Mouse (Mus musculus) mouse trophoblast stem cell (cell line): ENCODE measurements around the gene Ptprh.

Source experiments
- in situ Hi-C, 2 experiments: fragments of 300-500 bp; cut with MseI, MboI; formaldehyde crosslinking; loops; 2 replicates in 1 of 2; 3 replicates in 1 of 2; pipeline ENCODE4 v1.15.1; 2025

Gene Ptprh

DNA sequence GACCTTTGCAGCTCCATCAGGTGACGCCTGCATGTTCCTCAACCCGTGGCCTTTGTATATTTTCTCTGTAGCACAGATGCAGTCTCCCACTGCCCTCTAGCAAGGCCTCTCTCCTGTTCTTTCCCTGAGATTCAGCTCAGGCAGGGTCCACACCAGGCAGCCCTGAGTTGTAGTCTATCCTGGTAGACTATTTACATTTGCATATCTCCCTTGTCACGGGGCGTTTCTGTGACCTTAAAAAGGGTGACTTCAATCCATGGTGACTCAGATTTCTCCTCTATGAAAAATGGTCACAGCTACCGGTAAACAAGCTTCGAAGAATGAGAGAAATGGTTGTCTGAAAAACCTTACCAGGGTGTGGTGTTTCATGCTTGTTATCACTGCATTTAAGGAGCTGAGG is at the start of gene Ptprh:
Ptprh (minus strand) TSS at position 169 of the 400 bp plus-strand sequence.
- in situ Hi-C loops = loop anchor here in 1 of 2 experiments (25.0 kb wide), 1 partner anchor 792 kb away; no protein-coding TSS in a partner anchor

DNA sequence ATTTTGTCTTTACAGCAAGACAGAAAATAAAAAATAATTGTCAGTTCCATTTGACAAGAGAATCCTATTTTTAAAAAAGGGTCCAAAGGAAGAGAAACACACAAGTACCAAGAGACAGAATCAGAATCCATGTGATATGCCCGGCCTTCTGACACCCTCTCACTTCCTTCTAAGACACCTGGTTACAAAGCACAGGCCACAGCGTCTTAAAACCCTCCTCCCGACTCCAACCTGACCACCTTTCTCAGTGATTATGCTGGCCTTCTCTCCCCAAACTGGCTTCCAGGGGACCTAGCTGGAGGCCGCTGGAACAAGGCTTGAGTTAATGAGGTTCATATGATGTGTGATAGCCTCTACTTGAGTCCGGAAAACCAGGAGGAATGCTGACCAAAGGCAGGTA is 49.5 kb upstream of the Ptprh start:
- in situ Hi-C loops = no loop called here

DNA sequence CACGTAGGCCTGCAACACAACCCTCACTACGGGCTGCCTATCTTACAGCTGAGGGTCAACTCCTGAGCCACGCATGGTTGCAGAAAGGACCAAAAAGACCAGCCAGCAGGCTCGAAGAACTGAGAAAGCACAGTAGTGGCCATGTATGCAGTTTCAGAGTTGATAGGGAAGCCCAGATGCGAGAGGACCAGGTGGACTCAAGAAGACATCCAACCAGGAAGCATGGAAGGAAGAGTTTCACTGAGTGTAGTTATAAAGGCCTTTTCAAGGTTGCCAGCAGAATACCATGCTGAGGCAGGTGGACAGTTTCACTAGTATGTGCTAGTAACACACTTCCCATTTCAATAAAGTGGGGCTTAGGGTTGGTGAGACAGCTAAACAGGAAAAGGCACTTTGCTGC is 48.9 kb upstream of the Ptprh start:
- in situ Hi-C loops = no loop called here

DNA sequence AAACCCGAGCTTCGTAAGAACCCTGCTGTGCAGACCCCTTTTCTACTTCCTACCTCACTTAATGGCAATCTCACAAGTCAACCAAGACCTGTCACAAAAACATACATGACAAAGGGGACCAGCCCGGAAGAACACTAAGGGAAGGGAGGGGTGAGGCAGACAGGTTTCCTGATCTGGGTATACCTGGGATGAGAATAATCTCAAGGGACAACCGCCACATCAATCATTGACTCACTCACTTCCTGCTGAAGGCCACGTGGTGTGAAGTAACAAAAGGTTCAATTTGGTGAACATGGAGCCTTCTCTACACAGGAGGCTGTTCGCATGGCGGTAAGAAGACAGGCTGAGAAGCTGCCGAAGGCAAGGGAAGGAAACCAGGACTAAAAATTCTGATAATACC is 47.7 kb upstream of the Ptprh start:
- in situ Hi-C loops = no loop called here

DNA sequence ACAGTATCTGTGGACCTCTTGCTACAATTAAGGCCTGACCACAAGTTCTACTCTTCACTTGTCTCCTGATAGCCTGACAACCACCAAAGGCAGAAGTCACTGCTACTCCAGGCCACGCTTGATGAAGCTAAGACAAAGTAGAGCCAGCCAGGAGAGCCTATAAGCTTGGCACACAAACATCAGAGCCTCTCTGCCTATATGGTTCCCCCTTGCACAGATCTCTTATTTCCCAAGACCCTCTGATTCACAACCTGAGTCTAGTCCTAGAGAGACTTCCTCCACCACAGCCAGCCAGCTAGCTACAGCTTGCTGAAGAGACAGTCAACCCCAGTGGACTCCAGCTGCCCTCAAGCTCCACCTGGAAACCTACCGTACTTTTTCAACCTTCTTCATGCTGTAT is 44.2 kb upstream of the Ptprh start:
- in situ Hi-C loops = no loop called here

DNA sequence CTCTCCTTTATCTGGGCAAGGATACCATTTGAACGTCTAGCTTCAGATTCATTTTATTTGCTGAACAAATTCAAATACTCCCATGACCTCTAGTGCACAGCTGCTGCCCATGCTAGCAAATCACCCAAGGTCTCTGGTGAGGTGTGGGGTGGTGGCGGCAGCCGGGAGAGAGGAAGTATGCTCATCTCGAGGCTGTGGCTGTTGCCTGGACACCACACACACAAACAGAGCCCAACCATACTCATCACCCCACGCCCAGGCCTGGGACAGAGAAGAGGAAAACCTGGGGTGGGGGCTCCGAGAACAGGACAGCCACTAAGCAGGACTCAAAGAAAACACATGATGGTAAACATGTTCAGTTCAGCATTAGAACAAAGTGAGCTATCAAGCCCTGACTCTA is 43.5 kb upstream of the Ptprh start:
- in situ Hi-C loops = no loop called here

DNA sequence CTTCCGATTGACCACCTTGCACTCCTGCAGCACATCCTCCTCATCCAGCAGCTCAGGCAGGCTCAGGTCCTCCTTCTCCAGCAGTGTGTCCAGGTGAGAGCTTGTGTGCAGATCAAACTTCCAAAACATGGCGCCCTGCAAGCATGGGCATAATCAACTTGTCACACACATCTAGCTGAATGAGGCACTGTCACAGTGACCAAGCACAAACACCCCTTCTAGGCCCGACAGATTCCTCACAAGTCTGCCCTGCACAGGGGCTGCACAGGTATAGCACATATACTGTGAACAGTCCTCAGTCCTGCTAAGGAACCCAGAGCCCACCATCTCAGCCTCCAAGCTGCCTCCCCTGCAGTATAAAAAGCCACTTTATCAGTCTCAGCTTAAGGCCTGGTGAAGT is 43.0 kb upstream of the Ptprh start:
- in situ Hi-C loops = no loop called here

DNA sequence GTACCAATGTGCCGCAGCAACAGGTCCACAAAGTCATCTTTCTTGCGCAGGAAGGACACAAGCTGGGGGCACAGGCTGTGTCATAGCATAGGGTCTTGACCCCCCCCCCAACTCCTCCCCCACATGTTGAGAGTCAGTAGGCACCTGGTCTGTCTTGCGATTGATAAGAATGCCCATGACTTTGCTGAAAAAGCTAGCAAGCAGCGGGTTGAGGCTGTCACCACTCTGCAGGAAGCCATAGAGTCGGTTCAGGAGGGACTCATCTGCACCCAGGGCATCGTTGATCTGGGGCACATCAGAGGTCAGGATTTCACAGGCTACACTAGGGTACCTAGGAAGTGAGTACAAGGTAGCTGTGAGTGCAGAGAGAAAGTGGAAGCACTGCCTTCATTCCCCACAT is 39.4 kb upstream of the Ptprh start:
- in situ Hi-C loops = no loop called here

DNA sequence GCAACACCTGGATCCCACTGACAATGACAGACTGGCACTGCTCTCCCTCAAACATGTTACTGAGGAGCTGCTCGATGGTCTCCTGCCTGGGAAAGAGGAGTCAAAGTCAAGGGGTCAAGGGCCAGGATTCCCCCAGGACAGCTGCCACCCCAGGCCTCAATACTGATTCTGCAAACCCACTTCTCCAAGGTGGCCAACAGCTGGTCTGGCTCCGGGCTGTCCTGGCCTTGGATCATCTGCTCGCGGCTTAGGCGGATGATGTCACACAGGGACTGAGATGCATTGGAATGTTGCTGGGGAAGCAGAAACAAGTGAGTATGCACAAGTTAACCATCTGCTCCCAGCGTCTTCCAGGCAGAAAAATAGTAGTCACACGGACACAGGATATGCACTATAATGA is 38.1 kb upstream of the Ptprh start:
- in situ Hi-C loops = no loop called here

DNA sequence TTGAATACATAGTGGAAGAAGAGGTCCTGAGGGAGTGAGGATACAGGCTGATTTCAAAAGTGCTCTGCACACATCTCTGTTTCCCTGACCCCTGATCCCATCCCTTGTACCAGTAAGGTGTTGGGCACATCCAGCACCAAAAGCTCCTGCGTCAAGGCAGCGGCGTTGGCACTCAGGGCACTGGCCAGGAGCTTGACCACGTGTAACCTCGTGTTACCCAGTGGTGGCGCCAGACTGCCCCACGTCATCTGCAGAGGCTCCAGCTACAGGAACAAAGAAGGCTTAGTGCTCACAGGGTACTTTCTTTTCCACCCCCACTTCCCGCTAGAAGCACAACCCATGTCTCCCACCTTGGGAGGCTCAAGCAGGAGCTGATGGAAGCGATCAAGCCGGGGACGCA is 37.3 kb upstream of the Ptprh start:
- in situ Hi-C loops = no loop called here

DNA sequence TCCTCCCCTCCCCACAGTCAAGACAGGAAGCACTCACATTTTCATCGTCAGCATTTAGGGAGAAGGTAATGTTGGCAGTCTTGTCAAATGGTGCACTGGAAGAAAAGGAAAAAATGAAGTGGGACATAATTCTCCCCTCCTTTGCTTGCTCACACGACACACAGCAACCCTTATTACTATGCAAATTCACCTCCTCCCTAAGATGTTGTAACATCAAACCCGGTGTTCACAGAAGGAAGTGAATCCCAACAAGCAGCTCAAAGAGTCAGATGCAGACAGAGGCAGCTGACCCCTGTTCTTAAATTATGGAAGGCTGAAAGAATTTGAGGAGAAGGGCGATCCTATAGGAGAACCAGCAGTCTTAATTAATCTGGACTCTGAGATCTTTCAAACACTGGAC is 32.3 kb upstream of the Ptprh start:
- in situ Hi-C loops = no loop called here

DNA sequence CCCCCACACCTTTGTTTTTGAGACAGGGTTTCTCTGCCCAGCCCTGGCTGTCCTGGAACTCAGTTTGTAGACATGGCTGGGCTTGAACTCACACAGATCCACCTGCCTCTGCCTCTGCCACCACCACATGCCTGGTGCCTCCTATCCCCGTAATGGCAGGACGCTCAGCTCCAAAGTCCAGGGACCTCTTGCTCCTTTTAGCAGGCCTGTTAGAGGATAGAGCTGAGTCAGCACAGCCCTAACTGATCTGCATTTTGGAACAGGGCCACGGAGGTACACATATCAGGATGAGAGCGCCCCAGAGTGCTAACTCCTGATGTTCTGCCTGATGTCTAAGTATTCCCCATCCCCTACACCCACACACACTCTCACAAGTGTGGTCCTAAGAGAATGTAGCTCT is 27.2 kb upstream of the Ptprh start, which contains the start of gene Tmem86b:
Tmem86b (minus strand) TSS at position 392 of the 400 bp plus-strand sequence.
- in situ Hi-C loops = no loop called here

DNA sequence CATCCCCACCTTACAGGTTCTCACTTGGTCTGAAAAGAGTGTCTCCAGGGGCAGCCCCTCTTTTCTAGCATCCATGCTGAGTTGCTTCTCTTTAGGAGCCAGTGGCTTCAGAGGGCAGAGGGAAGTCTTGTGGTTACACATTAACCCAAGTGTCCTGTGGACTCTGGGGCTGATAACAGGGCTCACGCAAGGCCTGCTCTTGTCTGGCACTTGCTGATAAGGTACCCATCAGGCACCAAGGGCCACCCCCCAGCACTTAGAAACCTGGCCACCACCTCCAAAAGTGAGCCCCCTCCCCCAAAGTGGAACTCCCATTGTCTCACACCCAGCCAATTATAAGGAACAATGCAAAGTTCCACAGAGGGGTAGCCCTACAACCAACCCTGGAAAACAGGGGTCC is 26.4 kb upstream of the Ptprh start:
- in situ Hi-C loops = no loop called here

DNA sequence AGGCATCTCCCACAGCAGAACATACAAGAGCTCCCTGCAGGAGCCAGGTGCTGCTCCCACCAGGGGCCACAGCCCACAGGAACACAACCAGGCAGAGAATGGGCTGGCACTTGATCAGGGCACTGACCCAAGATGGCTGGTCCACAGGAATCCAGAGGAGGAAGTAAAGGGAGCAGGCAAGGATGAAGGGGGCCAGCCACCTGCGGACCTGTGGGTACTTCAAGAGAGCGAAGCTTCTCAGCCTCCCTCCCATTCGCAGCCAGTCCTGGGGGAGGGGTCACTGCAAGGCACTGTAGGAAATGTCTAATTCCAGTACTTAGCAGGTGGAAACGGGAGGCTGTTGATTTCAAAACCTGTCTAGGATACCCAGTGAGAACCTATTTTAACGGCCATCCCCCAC is 25.7 kb upstream of the Ptprh start:
- in situ Hi-C loops = no loop called here

DNA sequence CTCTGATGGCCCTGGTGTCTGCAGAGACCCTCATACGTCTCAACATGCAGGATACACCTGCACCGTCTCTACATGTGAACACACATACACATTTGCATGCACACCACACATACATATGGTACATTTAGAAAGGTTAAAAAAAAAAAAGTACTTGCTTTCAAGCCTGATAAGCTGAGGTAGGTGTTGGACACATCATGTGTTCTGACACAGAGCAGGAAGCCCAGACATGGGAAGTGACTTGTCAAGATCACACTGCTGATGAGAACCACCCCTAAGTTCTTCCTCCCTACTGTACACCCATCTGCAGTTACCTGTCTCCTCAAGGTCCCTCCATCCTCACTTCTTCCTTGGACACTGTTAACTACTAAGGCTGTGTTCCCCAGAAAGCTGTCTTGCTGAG is 22.1 kb upstream of the Ptprh start:
- in situ Hi-C loops = no loop called here

DNA sequence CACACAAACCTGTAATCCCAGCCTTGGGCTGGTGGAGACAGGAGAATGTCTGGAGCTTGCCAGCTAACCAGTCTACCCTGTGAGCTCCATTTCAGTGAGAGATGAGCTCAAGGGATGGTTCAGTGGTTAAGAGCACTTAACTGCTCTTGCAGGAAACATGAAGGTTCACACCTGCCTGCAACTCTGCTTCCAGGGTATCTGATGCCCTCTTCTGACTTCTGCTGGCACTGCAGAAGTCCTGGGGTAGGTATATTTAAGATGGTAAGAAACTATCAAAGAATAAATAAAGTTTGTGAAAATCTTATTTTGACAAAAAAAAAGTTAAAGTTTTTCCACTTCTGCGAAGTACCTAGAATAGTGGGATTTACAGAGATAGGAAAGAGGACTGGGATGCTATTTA is 20.5 kb upstream of the Ptprh start:
- in situ Hi-C loops = loop anchor here (5.0 to 25.0 kb wide), 2 partner anchors 62 to 812 kb away; no protein-coding TSS in a partner anchor

DNA sequence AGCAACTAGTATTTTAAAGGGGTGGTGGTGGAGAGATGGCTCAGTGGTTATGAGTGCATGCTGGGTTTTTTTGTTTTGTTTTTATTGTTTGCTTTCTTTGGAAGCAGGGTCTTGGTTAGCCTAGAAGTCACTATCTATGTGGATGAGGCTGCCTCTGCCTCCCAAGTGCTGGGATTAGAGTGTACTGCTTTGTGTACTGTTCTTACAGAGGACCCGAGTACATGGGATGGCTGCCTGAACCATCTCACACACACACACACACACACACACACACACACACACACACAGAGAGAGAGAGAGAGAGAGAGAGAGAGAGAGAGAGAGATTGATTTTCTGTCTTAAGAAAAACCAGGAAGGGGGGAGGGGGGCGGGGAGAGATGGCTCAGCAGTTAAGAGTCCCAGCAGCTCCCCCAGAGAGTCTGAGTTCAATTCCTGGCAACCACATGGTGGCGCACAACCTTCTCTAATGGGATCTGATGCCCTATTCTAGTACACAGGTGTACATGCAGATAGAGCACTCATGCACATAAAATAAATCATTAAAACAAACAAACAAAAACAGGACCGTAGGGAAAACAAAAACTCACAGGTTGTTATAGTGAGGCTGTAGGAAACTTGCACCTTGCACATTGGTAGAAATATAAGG is 19.8 kb upstream of the Ptprh start:
- in situ Hi-C loops = loop anchor here (5.0 to 25.0 kb wide), 2 partner anchors 61 to 811 kb away; no protein-coding TSS in a partner anchor

DNA sequence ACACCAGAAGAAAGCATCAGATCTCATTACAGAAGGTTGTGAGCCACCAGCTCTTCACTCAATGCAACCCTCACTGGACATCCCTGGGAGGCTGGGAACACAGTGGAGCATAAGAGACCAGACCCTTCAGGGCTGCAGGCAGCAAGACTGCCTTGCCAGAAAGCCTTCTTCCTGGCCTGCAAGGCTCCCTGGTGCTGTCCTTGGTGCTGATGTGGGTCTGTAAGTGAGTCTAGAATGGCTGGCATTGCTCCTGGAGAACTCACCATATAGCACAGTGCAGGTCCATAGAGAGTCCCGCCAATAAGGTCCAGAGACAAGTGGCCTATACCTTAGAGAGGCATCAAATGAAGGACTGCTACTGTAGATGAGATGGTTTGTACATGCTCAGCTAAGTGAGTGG is 16.1 kb upstream of the Ptprh start:
- in situ Hi-C loops = loop anchor here (5.0 to 25.0 kb wide), 2 partner anchors 58 to 808 kb away; no protein-coding TSS in a partner anchor

DNA sequence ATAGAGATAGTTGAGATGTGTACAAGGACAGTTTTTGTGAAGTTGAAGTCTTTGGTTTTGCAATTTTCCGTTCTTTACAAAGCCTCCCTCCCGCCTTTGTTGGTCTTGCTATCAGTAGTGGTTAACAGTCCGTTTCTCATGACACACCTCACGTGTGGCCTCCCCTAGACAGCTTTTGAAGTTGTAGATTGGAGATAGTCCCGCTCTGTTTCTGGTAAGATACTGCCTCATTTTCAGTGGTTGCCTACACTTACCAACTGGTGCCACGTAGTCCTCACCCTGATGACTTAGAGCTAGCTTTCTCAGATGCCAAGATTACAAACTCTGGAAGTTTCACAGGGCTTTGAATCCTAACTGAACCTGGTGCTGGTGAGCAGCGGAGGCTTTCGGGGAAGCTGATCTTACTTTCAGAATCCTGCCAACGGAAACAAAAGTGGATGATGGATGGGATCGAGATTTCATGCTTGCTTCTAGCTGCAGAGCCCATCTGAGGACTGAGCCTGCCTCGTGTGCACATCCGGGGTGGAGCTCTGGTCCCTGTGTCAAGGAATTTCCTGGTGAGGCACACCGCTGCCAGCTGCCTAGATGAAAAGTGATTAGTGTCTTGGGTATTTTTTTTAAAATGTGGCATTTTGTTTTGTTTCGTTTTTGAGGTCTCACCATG is 10.0 kb upstream of the Ptprh start:
- in situ Hi-C loops = loop anchor here in 1 of 2 experiments (5.0 to 25.0 kb wide), 2 partner anchors 52 to 802 kb away; no protein-coding TSS in a partner anchor

DNA sequence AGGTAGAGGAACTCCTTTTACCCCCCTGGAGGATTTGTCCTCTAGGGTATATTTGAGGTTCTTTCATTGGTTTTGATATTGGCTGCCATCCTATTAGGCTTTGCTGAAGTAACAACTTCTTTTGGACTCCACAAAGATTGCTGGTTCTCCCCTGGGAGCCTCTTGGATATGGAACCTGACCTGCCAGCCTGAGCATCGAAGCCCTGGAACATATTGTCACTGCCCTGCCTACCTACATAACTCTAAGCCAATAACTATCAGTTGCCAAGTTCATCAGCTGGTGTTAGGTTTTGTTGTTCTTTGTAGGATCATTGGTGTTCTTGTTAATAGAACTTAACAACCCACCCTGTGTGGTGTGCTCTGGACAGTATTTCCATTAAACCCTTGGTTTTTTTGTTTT is 9.1 kb upstream of the Ptprh start:
- in situ Hi-C loops = loop anchor here in 1 of 2 experiments (5.0 to 25.0 kb wide), 2 partner anchors 51 to 801 kb away; no protein-coding TSS in a partner anchor

DNA sequence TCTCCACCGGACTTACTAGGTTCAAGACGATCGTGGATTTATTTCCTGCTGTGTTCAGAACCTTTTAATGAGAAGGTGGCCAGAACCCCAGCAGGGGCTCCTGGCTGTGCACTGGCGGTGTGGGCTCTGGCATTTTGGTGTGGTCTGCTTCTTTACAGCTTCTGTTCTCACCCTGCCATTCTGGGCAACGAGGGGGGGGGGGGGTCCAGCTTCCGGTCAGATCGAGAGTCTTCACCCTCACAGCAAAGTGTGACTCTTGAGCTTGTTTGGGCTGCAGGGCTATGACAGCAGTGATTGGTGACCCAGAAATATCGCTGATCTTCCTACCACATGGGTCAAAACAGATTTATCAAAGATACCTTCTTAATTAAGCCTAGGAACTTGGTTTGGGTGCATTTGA is 8.5 kb upstream of the Ptprh start:
- in situ Hi-C loops = loop anchor here in 1 of 2 experiments (5.0 to 25.0 kb wide), 2 partner anchors 50 to 800 kb away; no protein-coding TSS in a partner anchor

DNA sequence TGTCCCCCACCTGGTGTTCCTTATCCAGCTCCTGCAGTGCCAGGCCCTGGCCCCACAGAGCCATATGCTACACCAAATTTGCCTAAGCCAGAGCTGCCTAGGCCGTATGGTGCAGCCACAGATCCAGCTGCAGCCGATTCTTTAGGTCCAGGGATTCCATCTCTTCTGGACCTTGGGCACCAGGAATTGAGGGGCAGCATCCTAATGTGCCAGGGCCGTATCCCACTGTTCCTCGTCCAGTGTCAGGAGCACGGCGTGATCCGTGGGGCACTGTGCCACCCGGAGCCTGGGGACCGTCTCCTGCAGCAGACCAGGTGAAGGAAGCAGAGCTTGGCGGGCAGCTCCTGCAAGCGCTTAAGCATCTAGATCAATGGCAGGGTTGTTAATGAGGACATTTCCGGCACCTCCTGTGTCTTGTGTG is 8.1 kb upstream of the Ptprh start:
- in situ Hi-C loops = loop anchor here in 1 of 2 experiments (5.0 to 25.0 kb wide), 2 partner anchors 50 to 800 kb away; no protein-coding TSS in a partner anchor

DNA sequence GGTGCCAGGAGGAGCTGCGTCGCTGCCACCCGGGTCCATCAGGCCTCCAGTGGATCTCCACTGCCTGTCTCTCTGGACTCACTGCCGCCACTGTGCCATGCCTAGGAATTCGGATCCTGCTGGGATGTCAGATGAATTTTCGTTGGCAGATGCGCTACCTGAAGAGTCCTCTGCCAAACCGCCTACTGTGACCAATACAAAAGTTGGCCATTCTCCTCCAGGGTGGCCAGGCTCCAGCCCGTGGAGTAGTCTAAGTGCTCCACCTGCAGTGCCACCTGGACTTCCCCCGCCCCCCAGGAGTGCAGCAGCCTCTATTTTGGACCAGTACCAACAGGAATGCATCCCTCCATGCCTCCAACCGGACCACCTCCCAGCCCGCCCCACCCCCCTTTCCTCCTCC is 7.7 kb upstream of the Ptprh start:
- in situ Hi-C loops = loop anchor here in 1 of 2 experiments (5.0 to 25.0 kb wide), 2 partner anchors 49 to 799 kb away; no protein-coding TSS in a partner anchor
